Mouse (Mus musculus) forebrain, embryonic 15.5 days (tissue): ENCODE measurements around the gene Agpat1. TPM values are rescaled to one million over a fixed set of nuclear protein-coding genes. Genes with fewer than 3 reads are reported as not detected.
A peak's percentile ranks its signal among the peaks of the same experiment; 100 is the strongest.

Experiments used
- ATAC-seq: fragments of 200-750 bp; cut with Nextera tagmentation; replicated peaks from 2 replicates; pipeline ENCODE4 v1.8.0; 2017; ENCODE audit warnings: mild to moderate bottlenecking, moderate TSS enrichment, moderate library complexity
- H3K27ac ChIP-seq: fragments of 300-500 bp; sonication (generic); replicated peaks from 2 replicates; pipeline ENCODE4 v1.5.1; 2015; ENCODE audit warnings: mild to moderate bottlenecking, inconsistent platforms
- H3K27me3 ChIP-seq: fragments of 300-500 bp; sonication (generic); 2 replicates; pipeline ENCODE4 v1.6.1; 2015; ENCODE audit warnings: inconsistent platforms
- H3K36me3 ChIP-seq: fragments of 300-500 bp; sonication (generic); 2 replicates; pipeline ENCODE4 v1.6.1; 2015; ENCODE audit warnings: mild to moderate bottlenecking, inconsistent platforms
- H3K4me1 ChIP-seq: fragments of 300-500 bp; sonication (generic); 2 replicates; pipeline ENCODE4 v1.6.1; 2015; ENCODE audit warnings: inconsistent platforms
- H3K4me2 ChIP-seq: fragments of 300-500 bp; sonication (generic); replicated peaks from 2 replicates; pipeline ENCODE4 v1.6.1; 2015; ENCODE audit warnings: mild to moderate bottlenecking, inconsistent platforms
- H3K4me3 ChIP-seq: fragments of 300-500 bp; sonication (generic); 2 replicates; pipeline ENCODE4 v1.5.1; 2015; ENCODE audit warnings: mild to moderate bottlenecking, inconsistent platforms
- H3K9ac ChIP-seq: fragments of 300-500 bp; sonication (generic); replicated peaks from 2 replicates; pipeline ENCODE4 v1.6.1; 2015; ENCODE audit warnings: mild to moderate bottlenecking, inconsistent platforms
- H3K9me3 ChIP-seq: fragments of 300-500 bp; sonication (generic); 2 replicates; pipeline ENCODE4 v1.6.1; 2016; ENCODE audit warnings: inconsistent platforms
- WGBS: fragments of 180-500 bp; shearing (Covaris S2); methylation state at CpG from one replicate; pipeline ENCODE4 v1.1.7; 2015; ENCODE audit warnings: mixed read lengths; 5-methylcytosine and 5-hydroxymethylcytosine counted together
- polyA plus RNA-seq: library from polyadenylated mRNA; unstranded; fragments of >200 nt; fragmentation: Nextera tagmentation; extraction: Ambion mirVana; gene quantifications from 2 replicates; pipeline ENCODE4 v1.2.1, GENCODE M21; 2015

Gene Agpat1
- polyA plus RNA-seq, 1 experiment from 2014 or later: 89.2 TPM

GRCm38 (mm10) chr17:34643944-34644343 is 39.9 kb downstream of the Agpat1 start:
- 86% methylated on average over 10 of the region's 10 CpGs for WGBS
- Histone ChIP-seq H3K4me3 (no peak overlapping the region), H3K27me3 (no peaks in the 10 kb centered on the region), H3K4me1 (peaks cover 49% of the 10 kb centered on the region), H3K9me3 (no peaks in the 10 kb centered on the region), H3K4me2 (no peak overlapping the region), H3K36me3 (peaks cover 2% of the 10 kb centered on the region; the same call in 1 of the 2 replicates), H3K9ac (no peak overlapping the region), H3K27ac (peak overlapping the region; percentile 62)
- no peak for ATAC-seq

- H3K9ac ChIP-seq: peak within 1 kb of the TSS; percentile 61
- no peaks in the 10 kb centered on the region for H3K27me3 ChIP-seq
- peak; percentile 77 for ATAC-seq
- peaks cover 49% of the 10 kb centered on the region for H3K4me1 ChIP-seq
- peak within 1 kb of the TSS; percentile 73 for H3K27ac ChIP-seq
- peak within 1 kb of the TSS; percentile 97 for H3K4me3 ChIP-seq
- peak within 1 kb of the TSS; percentile 67 for H3K4me2 ChIP-seq
- under 1% methylated on average over 16 of the region's 16 CpGs for WGBS
- peaks cover 8% of the 10 kb centered on the region for H3K36me3 ChIP-seq
- no peaks in the 10 kb centered on the region for H3K9me3 ChIP-seq
Measured at GRCm38 (mm10) chr17:34644608-34645007, 40.5 kb downstream of the Agpat1 start, which contains the start of gene Fkbpl. Fkbpl (plus strand) TSS chr17:34644764.

GRCm38 (mm10) chr17:34645256-34645829 is 41.3 kb downstream of the Agpat1 start:
- peaks cover 16% of the 10 kb centered on the region for H3K36me3 ChIP-seq
- peak overlapping the region; percentile 97 for H3K4me3 ChIP-seq
- no peak for ATAC-seq
- peak overlapping the region; percentile 61 for H3K9ac ChIP-seq
- 45% methylated on average over 10 of the region's 10 CpGs for WGBS
- H3K27ac ChIP-seq: peak overlapping the region; percentile 73; the same call in 1 of the 2 replicates
- H3K4me2 ChIP-seq: peak overlapping the region; percentile 67
- no peaks in the 10 kb centered on the region for H3K9me3 ChIP-seq
- H3K4me1 ChIP-seq: peaks cover 49% of the 10 kb centered on the region
- no peaks in the 10 kb centered on the region for H3K27me3 ChIP-seq

GRCm38 (mm10) chr17:34645831-34646511 is 41.9 kb downstream of the Agpat1 start:
- peak overlapping the region; percentile 67 for H3K4me2 ChIP-seq
- no peak overlapping the region for H3K27ac ChIP-seq
- H3K9me3 ChIP-seq: no peaks in the 10 kb centered on the region
- ATAC-seq: no peak
- H3K4me1 ChIP-seq: peaks cover 43% of the 10 kb centered on the region
- H3K4me3 ChIP-seq: peak overlapping the region; percentile 97
- no peak overlapping the region for H3K9ac ChIP-seq
- WGBS: 88% methylated on average over 30 of the region's 30 CpGs
- peaks cover 22% of the 10 kb centered on the region for H3K36me3 ChIP-seq
- H3K27me3 ChIP-seq: no peaks in the 10 kb centered on the region

- Histone ChIP-seq H3K36me3 (peaks cover 34% of the 10 kb centered on the region), H3K27me3 (no peaks in the 10 kb centered on the region), H3K4me3 (peak within 1 kb of the TSS; percentile 97), H3K9ac (peak within 1 kb of the TSS; percentile 97), H3K9me3 (no peaks in the 10 kb centered on the region), H3K4me1 (peaks cover 37% of the 10 kb centered on the region), H3K4me2 (peak within 1 kb of the TSS; percentile 92), H3K27ac (peak within 1 kb of the TSS; percentile 76)
- ATAC-seq: peak; percentile 97
- under 1% methylated on average over 66 of the region's 66 CpGs for WGBS
Measured at GRCm38 (mm10) chr17:34646906-34647787, 43.1 kb downstream of the Agpat1 start, which contains the start of gene Atf6b. Atf6b (plus strand) TSS chr17:34647146.

GRCm38 (mm10) chr17:34648141-34648890 is 44.3 kb downstream of the Agpat1 start:
- no peak for ATAC-seq
- H3K27me3 ChIP-seq: no peaks in the 10 kb centered on the region
- H3K9me3 ChIP-seq: no peaks in the 10 kb centered on the region
- peaks cover 45% of the 10 kb centered on the region for H3K36me3 ChIP-seq
- H3K4me3 ChIP-seq: peak overlapping the region; percentile 97
- peaks cover 37% of the 10 kb centered on the region for H3K4me1 ChIP-seq
- no peak overlapping the region; the same call in 1 of the 2 replicates for H3K9ac ChIP-seq
- WGBS: 85% methylated on average over 16 of the region's 16 CpGs
- H3K27ac ChIP-seq: no peak overlapping the region
- peak overlapping the region; percentile 92 for H3K4me2 ChIP-seq

GRCm38 (mm10) chr17:34649106-34649864 is 45.2 kb downstream of the Agpat1 start:
- WGBS: 91% methylated on average over 18 of the region's 18 CpGs
- Histone ChIP-seq H3K27ac (no peak overlapping the region), H3K4me3 (no peak overlapping the region), H3K36me3 (peaks cover 54% of the 10 kb centered on the region), H3K4me1 (peaks cover 33% of the 10 kb centered on the region), H3K4me2 (no peak overlapping the region), H3K9ac (no peak overlapping the region), H3K9me3 (no peaks in the 10 kb centered on the region), H3K27me3 (no peaks in the 10 kb centered on the region)
- no peak for ATAC-seq

GRCm38 (mm10) chr17:34650781-34651180 is 46.7 kb downstream of the Agpat1 start:
- WGBS: 88% methylated on average over 14 of the region's 14 CpGs
- Histone ChIP-seq H3K27me3 (no peaks in the 10 kb centered on the region), H3K9me3 (no peaks in the 10 kb centered on the region), H3K27ac (no peak overlapping the region), H3K36me3 (peaks cover 57% of the 10 kb centered on the region), H3K4me2 (no peak overlapping the region), H3K4me1 (peaks cover 23% of the 10 kb centered on the region), H3K4me3 (no peak overlapping the region), H3K9ac (no peak overlapping the region)
- no peak for ATAC-seq

GRCm38 (mm10) chr17:34651507-34652221 is 47.6 kb downstream of the Agpat1 start:
- ATAC-seq: no peak
- 39% methylated on average over 19 of the region's 19 CpGs for WGBS
- peaks cover 57% of the 10 kb centered on the region for H3K36me3 ChIP-seq

GRCm38 (mm10) chr17:34652546-34652945 is 48.5 kb downstream of the Agpat1 start:
- ATAC-seq: no peak
- H3K36me3 ChIP-seq: peaks cover 57% of the 10 kb centered on the region
- H3K4me1 ChIP-seq: peaks cover 12% of the 10 kb centered on the region
- no peaks in the 10 kb centered on the region for H3K27me3 ChIP-seq
- H3K9me3 ChIP-seq: no peaks in the 10 kb centered on the region
- H3K4me3 ChIP-seq: no peak overlapping the region
- H3K4me2 ChIP-seq: no peak overlapping the region
- WGBS: 93% methylated on average over 10 of the region's 10 CpGs
- no peak overlapping the region for H3K9ac ChIP-seq
- no peak overlapping the region for H3K27ac ChIP-seq

More at GRCm38 (mm10) chr17:34651507-34652221, 47.6 kb downstream of the Agpat1 start:
- Histone ChIP-seq H3K27me3 (no peaks in the 10 kb centered on the region), H3K27ac (no peak overlapping the region), H3K9me3 (no peaks in the 10 kb centered on the region), H3K4me1 (peaks cover 14% of the 10 kb centered on the region), H3K9ac (no peak overlapping the region), H3K4me2 (no peak overlapping the region), H3K4me3 (no peak overlapping the region)
